Mouse (Mus musculus) spleen, adult 18-20 months (tissue): ENCODE results near the gene Cers2.
A peak's percentile ranks its signal among the peaks of the same experiment; 100 is the strongest.

Experiments used
- DNase-seq, 2 experiments: peaks; one replicate each; pipeline ENCODE4 v3.0.0; 2022; ENCODE audit warnings: mixed read lengths in 2 of 2

The Cers2 gene

GRCm38 (mm10) chr3:95314486-95315093, at the start of gene Cers2:
Cers2 (plus strand) TSS chr3:95314791.
- no peak for DNase-seq

DNA sequence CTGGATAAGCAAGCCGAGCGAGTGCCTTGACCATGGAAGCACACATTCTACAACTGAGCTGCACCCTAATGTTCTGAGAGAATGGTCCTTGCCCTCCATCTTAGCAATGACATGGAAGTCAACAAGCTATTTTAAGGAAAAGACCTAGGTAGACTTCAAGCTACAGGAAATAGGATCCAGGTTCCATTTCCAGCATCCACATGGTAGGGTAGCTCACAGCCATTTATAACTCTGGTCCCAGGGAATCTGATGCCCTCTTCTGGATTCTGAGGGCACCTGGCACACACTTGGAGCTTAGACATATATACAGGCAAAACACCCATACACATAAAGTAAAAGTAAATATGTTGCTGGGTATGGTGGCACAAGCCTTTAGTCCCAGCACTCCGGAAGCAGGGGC, 48.5 kb upstream of the Cers2 start:
- no peak for DNase-seq

DNA sequence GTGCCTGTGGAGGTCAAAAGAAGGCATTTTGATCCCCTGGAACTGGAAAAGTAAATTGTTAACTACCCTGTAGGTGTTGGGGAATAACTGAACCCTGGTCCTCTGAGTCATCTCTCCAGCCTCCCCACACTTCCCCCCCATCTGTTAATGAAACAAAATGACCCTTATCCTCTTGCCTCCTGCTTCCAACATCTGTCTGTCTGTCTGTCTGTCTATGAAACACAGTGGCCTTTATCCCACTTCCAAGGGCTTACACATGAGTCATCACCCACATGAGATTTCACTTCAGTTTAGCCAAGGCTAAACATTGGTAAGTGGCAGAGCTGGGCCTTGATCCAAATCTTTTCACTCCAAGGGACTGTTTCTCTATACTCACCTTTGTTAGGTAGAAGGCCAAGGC, 46.7 kb upstream of the Cers2 start:
- no peak for DNase-seq

DNA sequence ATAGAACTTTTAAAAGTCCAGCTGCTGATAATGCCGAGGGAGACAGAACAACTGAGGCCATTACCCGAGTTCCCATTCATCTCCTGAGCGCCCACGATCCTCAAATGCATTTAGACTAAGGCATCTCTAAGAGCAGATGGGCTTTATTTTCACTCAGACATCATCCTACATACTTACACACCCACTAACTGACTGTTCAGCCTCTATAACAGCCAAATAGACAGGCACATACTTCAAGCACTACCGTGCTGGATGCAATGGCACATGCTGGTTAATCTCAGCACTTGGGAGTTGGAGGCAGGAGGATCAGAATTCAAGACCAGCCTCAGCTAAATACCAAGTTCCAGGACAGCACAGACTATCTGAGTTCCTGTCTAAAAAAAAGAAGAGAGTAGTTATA, 44.8 kb upstream of the Cers2 start:
- DNase-seq: no peak

GRCm38 (mm10) chr3:95270766-95271364, 43.7 kb upstream of the Cers2 start:
- no peak for DNase-seq

- no peak for DNase-seq
Observed at GRCm38 (mm10) chr3:95273471-95273870, 41.1 kb upstream of the Cers2 start.

- DNase-seq: no peak
Observed at GRCm38 (mm10) chr3:95274453-95274852, 40.1 kb upstream of the Cers2 start.

DNA sequence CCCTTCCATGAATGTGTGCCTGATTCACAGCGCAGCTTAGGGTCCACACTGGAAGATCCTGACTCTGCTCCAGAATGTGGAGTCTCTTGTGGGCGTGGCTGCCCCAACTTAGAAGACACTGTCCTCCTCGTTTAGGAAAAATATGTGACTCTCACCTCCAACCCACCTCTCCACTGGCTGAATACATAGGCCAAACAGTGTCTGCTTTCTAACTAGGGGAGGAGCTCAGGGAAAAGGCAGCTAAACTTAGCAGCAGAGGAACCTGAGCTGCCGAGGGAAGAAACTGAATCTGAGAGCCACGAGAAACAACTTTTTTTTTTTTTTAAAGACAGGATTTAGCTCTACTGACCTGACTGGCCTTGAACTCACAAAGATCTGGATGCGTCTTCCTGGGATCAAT, 39.4 kb upstream of the Cers2 start:
- DNase-seq: no peak

GRCm38 (mm10) chr3:95276428-95276934, 38.1 kb upstream of the Cers2 start:
- DNase-seq: no peak

- DNase-seq: no peak
Observed at GRCm38 (mm10) chr3:95277149-95277551, 37.4 kb upstream of the Cers2 start.

GRCm38 (mm10) chr3:95280747-95281146, 33.8 kb upstream of the Cers2 start:
- DNase-seq: peak in 1 of 2 experiments; percentile 10

GRCm38 (mm10) chr3:95281216-95282126, 33.1 kb upstream of the Cers2 start, which contains the start of the genes Mindy1 and Prune1:
Mindy1 (plus strand) TSS chr3:95281345.
Prune1 (minus strand) TSS chr3:95282076.
- DNase-seq: peak; percentile 98

- DNase-seq: peak; percentile 43 to 55
Observed at GRCm38 (mm10) chr3:95282381-95282864, 32.2 kb upstream of the Cers2 start.

- DNase-seq: peak; percentile 47 to 60
Observed at GRCm38 (mm10) chr3:95282865-95283588, 31.6 kb upstream of the Cers2 start.

DNA sequence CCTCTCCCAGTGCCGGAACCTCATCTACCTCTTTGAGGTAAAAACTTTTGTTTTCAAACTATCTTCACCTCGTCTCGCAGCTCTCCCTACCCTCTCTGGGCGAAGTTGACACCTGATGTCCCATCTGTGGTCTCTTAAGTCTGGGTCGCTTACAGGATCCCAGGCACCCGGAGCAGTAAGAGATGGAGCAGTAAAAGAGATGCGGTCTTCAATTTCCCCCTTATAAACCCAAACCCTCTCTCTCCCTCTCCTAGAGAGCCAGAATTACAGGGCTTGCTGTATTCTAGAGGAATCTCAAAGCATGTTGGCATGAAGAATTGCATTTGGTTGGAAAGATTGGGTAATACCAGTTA, 31.0 kb upstream of the Cers2 start:
- DNase-seq: no peak

DNA sequence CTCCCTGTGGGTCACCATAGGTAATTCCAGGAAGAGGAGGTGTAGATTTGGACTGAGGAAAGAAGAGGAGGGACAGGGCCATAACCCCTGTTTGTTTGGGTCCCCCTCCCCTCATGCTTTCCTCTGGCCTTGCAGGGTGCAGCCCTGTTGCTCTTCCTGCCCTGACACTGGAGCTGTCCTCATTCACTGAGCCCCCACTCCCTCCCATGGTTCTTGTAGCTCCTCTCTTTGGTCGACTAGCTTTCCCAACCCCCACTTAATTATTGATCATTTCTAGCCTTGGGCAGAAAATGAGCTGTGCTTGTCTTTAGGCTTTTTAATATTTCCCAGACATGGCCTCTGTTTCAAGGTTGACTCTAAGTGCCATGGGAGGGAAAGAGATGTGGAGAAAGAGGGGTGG, 30.5 kb upstream of the Cers2 start:
- DNase-seq: no peak

DNA sequence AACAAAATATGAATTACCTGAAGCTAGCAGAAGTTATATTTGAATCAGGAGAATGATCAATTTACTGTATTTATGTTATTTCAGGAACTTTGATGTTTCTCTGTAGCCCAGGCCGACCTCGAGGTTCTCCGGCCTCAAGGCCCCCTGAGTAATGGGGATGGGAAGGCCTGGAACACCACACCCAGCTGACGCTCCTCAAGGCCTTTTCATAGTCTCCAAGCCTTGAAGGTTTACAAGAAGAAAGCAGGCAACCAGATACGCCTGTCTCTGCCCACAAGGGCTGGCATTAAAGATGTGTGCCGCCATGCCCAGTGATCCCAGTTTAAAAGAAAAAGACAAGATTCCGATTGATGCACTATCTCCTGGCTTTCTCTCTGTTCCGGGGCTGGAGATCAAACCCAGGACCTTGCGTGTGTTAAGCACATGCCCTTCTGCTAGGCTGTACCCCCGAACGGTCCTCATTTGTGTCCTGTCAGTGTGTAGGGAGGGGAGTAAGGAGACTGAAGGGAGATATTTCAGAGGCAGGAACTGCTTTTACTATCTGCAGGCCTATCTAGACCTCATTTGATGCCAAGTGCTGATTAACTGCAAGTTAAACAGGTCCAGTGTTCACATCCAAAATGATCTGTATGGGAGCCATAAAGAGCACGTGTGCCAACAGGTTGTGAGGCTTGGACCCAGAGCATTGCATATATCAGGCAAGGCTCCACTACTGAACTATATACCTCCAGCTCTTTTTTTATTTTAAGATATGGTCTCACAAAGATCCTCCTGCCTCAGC, 29.9 kb upstream of the Cers2 start:
- DNase-seq: no peak

DNA sequence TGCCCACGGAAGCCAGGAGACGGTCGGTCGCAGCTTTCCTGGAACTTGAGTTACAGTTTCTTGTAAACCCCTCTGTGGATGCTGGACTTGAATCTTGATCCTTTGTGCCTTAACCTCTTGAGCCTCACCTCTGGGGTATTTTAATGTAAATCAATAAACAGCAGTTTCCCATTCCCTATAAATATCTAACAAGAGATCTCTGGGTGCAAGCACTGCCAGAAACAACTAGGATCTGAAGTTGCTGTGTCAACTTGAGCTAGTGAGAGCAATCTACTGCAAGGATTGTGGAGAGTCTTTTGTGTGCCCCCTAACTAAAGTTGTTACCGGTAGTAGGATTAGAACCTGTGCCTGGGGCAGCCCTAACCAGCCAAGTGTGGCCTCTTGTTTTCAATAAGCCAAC, 29.2 kb upstream of the Cers2 start:
- DNase-seq: no peak

DNA sequence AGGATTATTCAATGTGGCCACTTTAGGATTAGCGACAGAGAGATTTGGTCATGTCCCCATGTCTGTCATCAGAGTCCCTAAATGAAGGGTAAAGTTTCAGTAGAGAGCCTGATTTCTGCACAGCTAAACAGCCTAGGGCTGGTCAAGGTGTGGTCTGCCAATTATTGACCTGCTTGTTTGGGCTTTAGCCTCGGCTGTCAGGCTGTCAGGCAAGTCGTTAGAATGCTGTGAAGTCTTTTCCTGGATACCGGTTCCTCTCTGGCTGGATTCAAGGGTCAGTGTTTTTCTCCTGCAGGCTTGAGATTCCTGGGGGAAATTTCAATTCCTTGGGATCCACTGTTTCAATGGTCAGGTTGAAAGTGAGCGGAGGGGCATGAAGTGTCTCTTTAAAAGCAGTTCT, 28.6 kb upstream of the Cers2 start:
- no peak for DNase-seq

DNA sequence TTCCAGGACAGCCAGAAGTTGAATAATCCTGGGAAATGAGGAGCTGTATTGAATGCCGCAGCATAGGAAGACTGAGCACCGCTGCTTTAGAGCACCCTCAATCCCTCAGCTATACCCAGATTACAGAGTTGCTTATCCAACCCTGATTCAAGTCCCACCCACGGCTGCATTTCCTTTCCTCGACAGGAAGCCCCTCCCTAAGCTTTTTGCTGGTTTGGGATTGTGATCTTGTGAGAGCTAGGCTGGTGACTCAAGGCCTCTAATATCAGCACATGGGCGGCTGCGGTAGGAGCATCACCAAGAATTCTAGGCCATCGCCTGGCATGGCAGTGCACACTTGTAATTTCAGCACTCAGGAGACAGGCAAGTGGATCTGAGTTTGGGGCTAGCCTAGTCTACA, 28.1 kb upstream of the Cers2 start:
- no peak for DNase-seq

GRCm38 (mm10) chr3:95287541-95287940, 27.1 kb upstream of the Cers2 start:
- no peak for DNase-seq

GRCm38 (mm10) chr3:95289419-95289818, 25.2 kb upstream of the Cers2 start:
- DNase-seq: no peak
